Mouse (Mus musculus) adrenal gland, postnatal 14 days (tissue): ENCODE data around the gene Tada1. TPM values are rescaled to one million over a fixed set of nuclear protein-coding genes. Genes with fewer than 3 reads are reported as not detected.

Experiments used
- total RNA-seq: library from RNA; stranded (reverse); gene quantifications from 2 replicates; pipeline ENCODE4 v1.2.3, GENCODE M21; 2021

Gene Tada1
- total RNA-seq, 1 experiment from 2014 or later: 18.1 TPM

Other genes with a start within 250 kb of the Tada1 start
- 0.15 TPM in 1 of 2 replicates, not detected in the other for gene Gpa33, start 248.9 kb upstream of the Tada1 start, total RNA-seq
- not detected in 2 replicates for gene Mael, start 140.3 kb upstream of the Tada1 start, total RNA-seq
- 3.3 and 4.5 TPM in 2 replicates for gene Ildr2, start 125.0 kb upstream of the Tada1 start, total RNA-seq
- 31.5 and 35.1 TPM in 2 replicates for gene Pogk, start 30.8 kb downstream of the Tada1 start, total RNA-seq
- gene Gm4846, start 118.5 kb downstream of the Tada1 start, total RNA-seq: not detected in 2 replicates